Mouse (Mus musculus) hindbrain, embryonic 16.5 days (tissue): Measurements from ENCODE around the gene Arid3b. TPM values are rescaled to one million over a fixed set of nuclear protein-coding genes. Genes with fewer than 3 reads are reported as not detected.

Experiments used
- ATAC-seq: fragments of 200-750 bp; cut with Nextera tagmentation; 2 replicates; pipeline ENCODE4 v1.8.0; 2017; ENCODE audit warnings: moderate TSS enrichment, moderate library complexity
- H3K27ac ChIP-seq: fragments of 300-500 bp; sonication (generic); 2 replicates; pipeline ENCODE4 v1.5.1; 2014; ENCODE audit warnings: low read depth, mild to moderate bottlenecking, control low read depth, low read length, moderate library complexity
- H3K27me3 ChIP-seq: fragments of 300-500 bp; sonication (generic); replicated peaks from 2 replicates; pipeline ENCODE4 v1.6.1; 2014; ENCODE audit warnings: low read length; ENCODE audit not compliant: control insufficient read depth, insufficient read depth
- H3K36me3 ChIP-seq: fragments of 300-500 bp; sonication (generic); 2 replicates; pipeline ENCODE4 v1.6.1; 2014; ENCODE audit warnings: mild to moderate bottlenecking, low read length, moderate library complexity, mixed read lengths; ENCODE audit not compliant: control insufficient read depth, insufficient read depth
- H3K4me1 ChIP-seq: fragments of 300-500 bp; sonication (generic); 2 replicates; pipeline ENCODE4 v1.6.1; 2014; ENCODE audit warnings: low read depth, low read length; ENCODE audit not compliant: control insufficient read depth, insufficient read depth
- H3K4me2 ChIP-seq: fragments of 300-500 bp; sonication (generic); 2 replicates; pipeline ENCODE4 v1.6.1; 2014; ENCODE audit warnings: mild to moderate bottlenecking, low read length, control low read depth, moderate library complexity
- H3K4me3 ChIP-seq: fragments of 300-500 bp; sonication (generic); 2 replicates; pipeline ENCODE4 v1.5.1; 2014; ENCODE audit warnings: mild to moderate bottlenecking, low read length, control low read depth, moderate library complexity
- H3K9ac ChIP-seq: fragments of 300-500 bp; sonication (generic); 2 replicates; pipeline ENCODE4 v1.6.1; 2014; ENCODE audit warnings: low read depth, mild to moderate bottlenecking, control low read depth, low read length, moderate library complexity
- H3K9me3 ChIP-seq: fragments of 300-500 bp; sonication (generic); 2 replicates; pipeline ENCODE4 v1.6.1; 2014; ENCODE audit warnings: mild to moderate bottlenecking, low read length, moderate library complexity; ENCODE audit not compliant: control insufficient read depth
- WGBS: fragments of 180-500 bp; shearing (Covaris S2); extraction: QIAGEN DNeasy Blood & Tissue Kit; methylation state at CpG from one replicate; pipeline ENCODE4 v1.1.7; 2014; 5-methylcytosine and 5-hydroxymethylcytosine counted together
- polyA plus RNA-seq: library from polyadenylated mRNA; unstranded; fragments of >200 nt; fragmentation: Nextera tagmentation; extraction: Ambion mirVana; gene quantifications from 2 replicates; pipeline ENCODE4 v1.2.1, GENCODE M21; 2015

Arid3b gene
- polyA plus RNA-seq, 1 experiment from 2014 or later: 5.4 TPM

GRCm38 (mm10) chr9:57803047-57803446 is 33.5 kb downstream of the Arid3b start:
- no peaks in the 10 kb centered on the region for H3K27me3 ChIP-seq
- no peak overlapping the region for H3K4me2 ChIP-seq
- no peaks in the 10 kb centered on the region for H3K36me3 ChIP-seq
- no peak overlapping the region for H3K4me3 ChIP-seq
- ATAC-seq: peak; percentile 58; the same call in 1 of the 2 replicates
- H3K9me3 ChIP-seq: no peaks in the 10 kb centered on the region
- H3K27ac ChIP-seq: no peak overlapping the region
- no peak overlapping the region for H3K9ac ChIP-seq
- WGBS: 24% methylated on average over 3 of the region's 3 CpGs
- peaks cover 13% of the 10 kb centered on the region for H3K4me1 ChIP-seq

DNA sequence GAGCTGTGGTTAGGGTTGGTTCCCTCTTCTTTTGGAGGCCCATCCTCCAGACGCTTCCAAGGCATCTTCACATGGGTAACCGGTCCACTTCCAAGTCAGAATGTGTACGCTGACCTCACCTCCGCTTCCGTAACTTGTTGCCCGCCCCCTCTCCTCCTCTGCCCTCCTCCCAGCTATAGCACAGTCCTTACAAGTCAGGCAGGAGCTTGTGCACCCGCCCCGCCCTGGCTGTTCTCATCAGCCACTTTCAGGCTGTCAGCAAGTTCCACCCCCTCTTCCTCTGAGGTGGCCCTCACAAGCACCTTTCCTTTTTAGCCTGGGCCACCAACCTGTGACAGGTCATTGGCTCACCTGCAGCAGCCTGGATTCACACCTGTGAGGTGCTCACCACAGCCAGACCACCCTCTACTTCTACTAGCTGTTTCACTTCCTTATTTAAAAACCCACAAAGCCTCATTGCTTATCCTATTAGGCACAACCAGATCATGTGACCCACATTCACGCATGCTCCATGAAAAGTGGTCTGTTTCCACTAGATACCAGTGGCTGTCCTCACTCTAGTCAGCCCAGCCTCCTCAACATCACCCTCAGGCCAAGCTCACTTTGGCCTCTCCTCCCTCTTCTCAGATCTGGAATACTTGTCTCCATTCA is 36.1 kb downstream of the Arid3b start:
- H3K27me3 ChIP-seq: no peaks in the 10 kb centered on the region
- H3K9me3 ChIP-seq: no peaks in the 10 kb centered on the region
- H3K4me1 ChIP-seq: peaks cover 13% of the 10 kb centered on the region
- H3K4me2 ChIP-seq: no peak overlapping the region
- 95% methylated on average over 9 of the region's 9 CpGs for WGBS
- no peak overlapping the region for H3K4me3 ChIP-seq
- H3K9ac ChIP-seq: no peak overlapping the region
- H3K36me3 ChIP-seq: peaks cover 10% of the 10 kb centered on the region
- ATAC-seq: no peak
- no peak overlapping the region for H3K27ac ChIP-seq

DNA sequence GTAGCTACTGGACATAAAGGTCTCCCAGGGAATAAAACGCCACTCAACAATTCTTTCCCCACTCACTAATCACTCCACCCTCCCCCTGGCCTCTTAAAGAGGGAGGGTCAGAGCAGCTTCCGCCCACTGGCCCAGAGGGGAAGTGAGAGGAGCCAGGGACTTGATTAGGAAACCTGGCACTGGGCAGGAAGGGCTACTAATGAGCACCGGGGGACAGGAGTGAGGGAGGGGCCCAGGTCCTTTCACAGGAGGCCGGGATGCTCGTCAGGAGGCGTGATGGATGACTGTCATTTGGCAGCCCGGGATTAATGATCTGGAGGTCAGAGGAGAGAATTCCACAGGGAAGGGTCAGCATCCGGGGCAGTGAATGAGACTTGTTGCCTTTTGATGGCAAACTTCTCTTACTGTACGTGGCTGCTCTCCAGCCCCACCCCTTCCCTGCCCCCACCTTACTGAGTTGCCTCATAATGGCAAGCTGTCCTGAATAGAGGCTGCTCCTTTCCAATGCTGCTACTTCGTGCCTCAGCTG is 37.8 kb downstream of the Arid3b start:
- H3K4me1 ChIP-seq: peaks cover 13% of the 10 kb centered on the region
- no peak overlapping the region for H3K4me2 ChIP-seq
- no peak overlapping the region for H3K9ac ChIP-seq
- WGBS: 13% methylated on average over 10 of the region's 10 CpGs
- no peak for ATAC-seq
- no peaks in the 10 kb centered on the region for H3K27me3 ChIP-seq
- H3K4me3 ChIP-seq: no peak overlapping the region
- no peaks in the 10 kb centered on the region for H3K9me3 ChIP-seq
- no peak overlapping the region for H3K27ac ChIP-seq
- H3K36me3 ChIP-seq: peaks cover 15% of the 10 kb centered on the region

DNA sequence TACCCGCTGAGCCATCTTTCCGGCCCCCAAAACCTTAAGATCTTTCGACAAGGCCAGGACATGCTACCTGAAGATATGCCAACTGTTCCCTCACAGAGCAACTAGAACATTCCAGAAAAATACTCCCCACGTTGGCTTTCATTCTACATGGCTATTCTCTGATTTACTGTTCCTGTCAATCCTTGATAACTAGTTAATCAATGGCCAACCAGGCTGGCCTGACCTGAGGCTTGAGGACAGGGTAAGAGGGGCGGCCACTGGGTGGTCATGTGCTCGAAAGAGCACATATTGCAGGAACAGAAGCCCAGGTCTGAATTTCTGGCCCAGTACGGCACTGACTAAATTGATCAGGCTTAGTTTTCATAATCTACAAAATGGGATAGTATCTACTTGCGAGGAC is 39.1 kb downstream of the Arid3b start:
- Histone ChIP-seq H3K9me3 (no peaks in the 10 kb centered on the region), H3K27ac (no peak overlapping the region), H3K4me3 (no peak overlapping the region), H3K36me3 (peaks cover 18% of the 10 kb centered on the region), H3K4me2 (no peak overlapping the region), H3K9ac (no peak overlapping the region), H3K4me1 (peaks cover 5% of the 10 kb centered on the region), H3K27me3 (no peaks in the 10 kb centered on the region)
- no peak for ATAC-seq
- 95% methylated on average over 8 of the region's 8 CpGs for WGBS

DNA sequence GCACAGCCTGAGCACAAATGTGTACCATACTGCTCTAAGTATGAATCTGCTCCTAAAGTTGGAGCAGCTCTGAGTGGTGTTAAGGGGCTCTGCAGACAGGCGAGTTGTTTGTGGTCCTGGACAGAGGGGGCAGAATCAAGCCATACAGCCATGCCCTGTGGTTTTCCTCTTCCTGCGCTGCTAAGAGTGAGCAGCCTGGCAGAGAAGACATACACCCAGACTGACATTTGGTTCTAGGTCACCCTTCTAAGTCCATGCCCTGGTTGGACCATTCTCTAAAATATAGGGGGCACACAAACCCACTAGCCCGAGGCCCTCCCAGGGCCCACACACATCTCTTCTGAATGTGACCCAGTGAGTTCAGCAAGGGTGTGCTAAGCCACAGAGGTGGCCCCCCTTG is 46.9 kb downstream of the Arid3b start:
- peaks cover 7% of the 10 kb centered on the region for H3K36me3 ChIP-seq
- WGBS: 93% methylated on average over 3 of the region's 3 CpGs

GRCm38 (mm10) chr9:57782656-57783055 is 53.9 kb downstream of the Arid3b start:
- Histone ChIP-seq H3K27ac (no peak overlapping the region), H3K36me3 (no peaks in the 10 kb centered on the region), H3K9ac (no peak overlapping the region), H3K9me3 (no peaks in the 10 kb centered on the region), H3K4me2 (no peak overlapping the region), H3K27me3 (no peaks in the 10 kb centered on the region), H3K4me3 (no peak overlapping the region), H3K4me1 (no peaks in the 10 kb centered on the region)
- no peak for ATAC-seq
- WGBS: 93% methylated on average over 3 of the region's 3 CpGs

More for the DNA sequence above, 46.9 kb downstream of the Arid3b start:
- no peak for ATAC-seq
- Histone ChIP-seq H3K27ac (no peak overlapping the region), H3K9ac (no peak overlapping the region), H3K4me1 (no peaks in the 10 kb centered on the region), H3K4me2 (no peak overlapping the region), H3K9me3 (no peaks in the 10 kb centered on the region), H3K4me3 (no peak overlapping the region), H3K27me3 (no peaks in the 10 kb centered on the region)

- no peaks in the 10 kb centered on the region for H3K36me3 ChIP-seq
- H3K4me2 ChIP-seq: no peak overlapping the region
- H3K27me3 ChIP-seq: no peaks in the 10 kb centered on the region
- 58% methylated on average over 4 of the region's 4 CpGs for WGBS
- ATAC-seq: 0 out of 2 replicates have a peak, but pooled peaks have one; percentile 27
- no peaks in the 10 kb centered on the region for H3K4me1 ChIP-seq
- no peaks in the 10 kb centered on the region for H3K9me3 ChIP-seq
- H3K27ac ChIP-seq: no peak overlapping the region
- no peak overlapping the region for H3K9ac ChIP-seq
- no peak overlapping the region for H3K4me3 ChIP-seq
Observed at GRCm38 (mm10) chr9:57775736-57776135, 60.9 kb downstream of the Arid3b start.

GRCm38 (mm10) chr9:57775026-57775425 is 61.6 kb downstream of the Arid3b start:
- Histone ChIP-seq H3K27me3 (no peaks in the 10 kb centered on the region), H3K27ac (no peak overlapping the region), H3K9me3 (no peaks in the 10 kb centered on the region), H3K4me2 (no peak overlapping the region), H3K4me3 (no peak overlapping the region), H3K36me3 (no peaks in the 10 kb centered on the region), H3K9ac (no peak overlapping the region), H3K4me1 (no peaks in the 10 kb centered on the region)
- 81% methylated on average over 5 of the region's 5 CpGs for WGBS
- no peak for ATAC-seq

GRCm38 (mm10) chr9:57774168-57774567 is 62.4 kb downstream of the Arid3b start:
- WGBS: 12% methylated on average over 1 of the region's 1 CpGs
- no peak overlapping the region for H3K4me2 ChIP-seq
- H3K4me3 ChIP-seq: no peak overlapping the region
- no peaks in the 10 kb centered on the region for H3K9me3 ChIP-seq
- H3K4me1 ChIP-seq: no peaks in the 10 kb centered on the region
- no peak overlapping the region for H3K27ac ChIP-seq
- ATAC-seq: no peak
- no peak overlapping the region for H3K9ac ChIP-seq
- no peaks in the 10 kb centered on the region for H3K27me3 ChIP-seq
- no peaks in the 10 kb centered on the region for H3K36me3 ChIP-seq
